Mouse (Mus musculus): ENCODE measurements around the gene Ccdc70. TPM values are rescaled to one million over a fixed set of nuclear protein-coding genes. Genes with fewer than 3 reads are reported as not detected.

The Ccdc70 gene
- polyA plus RNA-seq, 1 experiment from 2014 or later = not detected

GRCm38 (mm10) chr8:22013034-22013707 lies 43.6 kb downstream of the Ccdc70 start:
- Histone ChIP-seq H3K4me3 (ENCODE audit: low read depth, low read length) (no peak overlapping the region), H3K9ac (ENCODE audit: low read length) (no peak overlapping the region), H3K4me1 (replicated peaks; ENCODE audit: control insufficient read depth, insufficient read depth, low read length) (no peaks in the 10 kb centered on the region; the same call in 1 of the 2 replicates), H3K27me3 (ENCODE audit: control insufficient read depth, insufficient read depth, low read length) (peaks cover 19% of the 10 kb centered on the region), H3K36me3 (ENCODE audit: control insufficient read depth, insufficient read depth, low read length) (no peaks in the 10 kb centered on the region), H3K27ac (ENCODE audit: low read depth, low read length) (no peak overlapping the region), H3K4me2 (ENCODE audit: low read depth, low read length, severe bottlenecking) (0 out of 2 replicates have a peak overlapping the region, but pooled peaks have one; percentile 11), H3K9me3 (ENCODE audit: control insufficient read depth, low read length) (no peaks in the 10 kb centered on the region)
- DNase-seq (ENCODE audit: low spot score) (peak; percentile 74), ATAC-seq (replicated peaks; ENCODE audit: low FRiP score) (peak; percentile 89)
- WGBS = 35% methylated on average over 24 of the region's 24 CpGs

DNA sequence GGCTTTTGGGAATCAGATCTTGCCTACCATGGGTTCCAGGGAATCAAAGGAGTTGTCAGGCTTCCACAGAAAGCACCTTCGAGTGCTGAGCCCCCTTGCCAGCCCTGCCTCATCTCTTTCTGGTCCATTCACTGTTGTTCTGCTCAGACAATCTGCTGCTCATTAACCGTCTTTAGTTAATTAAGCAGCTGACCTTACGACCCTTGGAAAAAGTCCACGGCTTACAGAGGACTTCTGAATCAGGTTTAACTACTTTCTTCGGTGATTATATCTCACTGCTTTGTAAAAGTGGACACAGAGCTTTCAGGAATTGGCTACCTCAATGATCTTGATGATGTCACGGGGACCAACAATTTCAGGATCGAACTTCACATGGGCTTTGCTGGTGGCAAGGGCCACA lies 48.2 kb downstream of the Ccdc70 start:
- ATAC-seq (replicated peaks; ENCODE audit: low FRiP score) = no peak
- WGBS = 25% methylated on average over 7 of the region's 7 CpGs
- Histone ChIP-seq H3K9ac (ENCODE audit: low read length) (no peak overlapping the region), H3K4me2 (ENCODE audit: low read depth, low read length, severe bottlenecking) (no peak overlapping the region), H3K4me1 (replicated peaks; ENCODE audit: control insufficient read depth, insufficient read depth, low read length) (no peaks in the 10 kb centered on the region; the same call in 1 of the 2 replicates), H3K27ac (ENCODE audit: low read depth, low read length) (no peak overlapping the region), H3K36me3 (ENCODE audit: control insufficient read depth, insufficient read depth, low read length) (no peaks in the 10 kb centered on the region), H3K27me3 (ENCODE audit: control insufficient read depth, insufficient read depth, low read length) (peaks cover 10% of the 10 kb centered on the region), H3K9me3 (ENCODE audit: control insufficient read depth, low read length) (no peaks in the 10 kb centered on the region), H3K4me3 (ENCODE audit: low read depth, low read length) (no peak overlapping the region)
- DNase-seq (ENCODE audit: low spot score) = no peak

DNA sequence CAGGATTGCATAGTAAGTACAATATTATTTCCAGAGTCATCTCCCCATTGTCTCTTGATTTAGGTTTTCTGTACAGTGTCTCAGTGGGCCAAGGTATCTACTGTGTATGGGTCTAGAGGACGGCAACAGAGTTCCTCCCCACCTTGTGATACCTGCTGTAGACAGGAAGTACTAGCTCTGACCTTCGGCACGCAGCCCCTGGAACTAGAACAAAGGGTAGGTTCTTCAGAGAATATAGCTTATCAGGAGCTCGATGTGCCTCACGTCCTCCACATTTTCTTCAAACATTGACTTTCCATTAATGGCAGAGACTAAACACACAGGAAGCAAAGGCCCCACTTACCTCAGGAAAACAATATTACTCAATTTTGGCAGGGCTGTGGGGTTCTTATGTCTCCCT lies 49.9 kb downstream of the Ccdc70 start:
- H3K4me3 ChIP-seq (ENCODE audit: low read depth, low read length) = no peak overlapping the region
- H3K9ac ChIP-seq (ENCODE audit: low read length) = no peak overlapping the region
- no peak for DNase-seq (ENCODE audit: low spot score)
- H3K9me3 ChIP-seq (ENCODE audit: control insufficient read depth, low read length) = no peaks in the 10 kb centered on the region
- H3K4me2 ChIP-seq (ENCODE audit: low read depth, low read length, severe bottlenecking) = no peak overlapping the region
- no peaks in the 10 kb centered on the region for H3K4me1 ChIP-seq (replicated peaks; ENCODE audit: control insufficient read depth, insufficient read depth, low read length)
- no peak for ATAC-seq (replicated peaks; ENCODE audit: low FRiP score)
- H3K27me3 ChIP-seq (ENCODE audit: control insufficient read depth, insufficient read depth, low read length) = peaks cover 8% of the 10 kb centered on the region; the same call in 1 of the 2 replicates
- WGBS = 90% methylated on average over 5 of the region's 5 CpGs
- H3K27ac ChIP-seq (ENCODE audit: low read depth, low read length) = no peak overlapping the region
- H3K36me3 ChIP-seq (ENCODE audit: control insufficient read depth, insufficient read depth, low read length) = no peaks in the 10 kb centered on the region

- Histone ChIP-seq H3K4me2 (ENCODE audit: low read depth, low read length, severe bottlenecking) (no peak overlapping the region), H3K27ac (ENCODE audit: low read depth, low read length) (no peak overlapping the region), H3K27me3 (ENCODE audit: control insufficient read depth, insufficient read depth, low read length) (no peaks in the 10 kb centered on the region), H3K9ac (ENCODE audit: low read length) (no peak overlapping the region), H3K4me3 (ENCODE audit: low read depth, low read length) (no peak overlapping the region), H3K9me3 (ENCODE audit: control insufficient read depth, low read length) (no peaks in the 10 kb centered on the region), H3K36me3 (ENCODE audit: control insufficient read depth, insufficient read depth, low read length) (no peaks in the 10 kb centered on the region), H3K4me1 (replicated peaks; ENCODE audit: control insufficient read depth, insufficient read depth, low read length) (no peaks in the 10 kb centered on the region)
- DNase-seq (ENCODE audit: low spot score) = no peak
- no peak for ATAC-seq (replicated peaks; ENCODE audit: low FRiP score)
- 53% methylated on average over 7 of the region's 7 CpGs for WGBS
These were observed 52.7 kb downstream of the Ccdc70 start for GRCm38 (mm10) chr8:22022244-22022643.

Other genes starting within 250 kb of the Ccdc70 start
- gene Defa24, start 235.3 kb upstream of the Ccdc70 start, polyA plus RNA-seq (2014; fragmentation: Nextera tagmentation; extraction: Ambion mirVana) = not detected in 2 replicates
- gene Defb50, start 146.2 kb upstream of the Ccdc70 start, polyA plus RNA-seq (2014; fragmentation: Nextera tagmentation; extraction: Ambion mirVana) = not detected in 2 replicates
- not detected in 2 replicates for gene Defb2, start 129.8 kb upstream of the Ccdc70 start, polyA plus RNA-seq (2014; fragmentation: Nextera tagmentation; extraction: Ambion mirVana)
- not detected in 2 replicates for gene Defb10, start 110.9 kb upstream of the Ccdc70 start, polyA plus RNA-seq (2014; fragmentation: Nextera tagmentation; extraction: Ambion mirVana)
- not detected in 2 replicates for gene Defb9, start 84.4 kb upstream of the Ccdc70 start, polyA plus RNA-seq (2014; fragmentation: Nextera tagmentation; extraction: Ambion mirVana)
- gene Defb11, start 63.4 kb upstream of the Ccdc70 start, polyA plus RNA-seq (2014; fragmentation: Nextera tagmentation; extraction: Ambion mirVana) = not detected in 2 replicates
- gene Defb15, start 37.1 kb upstream of the Ccdc70 start, polyA plus RNA-seq (2014; fragmentation: Nextera tagmentation; extraction: Ambion mirVana) = not detected in 2 replicates
- not detected in 2 replicates for gene Defb35, start 31.4 kb upstream of the Ccdc70 start, polyA plus RNA-seq (2014; fragmentation: Nextera tagmentation; extraction: Ambion mirVana)
- not detected in 2 replicates for gene Defb13, start 23.0 kb upstream of the Ccdc70 start, polyA plus RNA-seq (2014; fragmentation: Nextera tagmentation; extraction: Ambion mirVana)
- not detected in 2 replicates for gene Fam90a1a, start 11.1 kb upstream of the Ccdc70 start, polyA plus RNA-seq (2014; fragmentation: Nextera tagmentation; extraction: Ambion mirVana)
- 2.3 and 2.6 TPM in 2 replicates for gene Atp7b, start 90.5 kb downstream of the Ccdc70 start, polyA plus RNA-seq (2014; fragmentation: Nextera tagmentation; extraction: Ambion mirVana)
- gene Alg11, start 90.9 kb downstream of the Ccdc70 start, polyA plus RNA-seq (2014; fragmentation: Nextera tagmentation; extraction: Ambion mirVana) = 30.9 and 35.8 TPM in 2 replicates
- 0.21 and 0.24 TPM in 2 replicates for gene Nek5, start 155.3 kb downstream of the Ccdc70 start, polyA plus RNA-seq (2014; fragmentation: Nextera tagmentation; extraction: Ambion mirVana)
- 7.7 and 8.0 TPM in 2 replicates for gene Nek3, start 196.7 kb downstream of the Ccdc70 start, polyA plus RNA-seq (2014; fragmentation: Nextera tagmentation; extraction: Ambion mirVana)
- gene Ckap2, start 216.0 kb downstream of the Ccdc70 start, polyA plus RNA-seq (2014; fragmentation: Nextera tagmentation; extraction: Ambion mirVana) = 76.9 and 82.7 TPM in 2 replicates
- gene Vps36, start 223.0 kb downstream of the Ccdc70 start, polyA plus RNA-seq (2014; fragmentation: Nextera tagmentation; extraction: Ambion mirVana) = 45.5 and 45.9 TPM in 2 replicates

Data from forebrain, embryonic 11.5 days (tissue).